Mouse (Mus musculus) G1E (cell line): ENCODE results near the gene Syt2. TPM values are rescaled to one million over a fixed set of nuclear protein-coding genes. Genes with fewer than 3 reads are reported as not detected.

Source experiments
- ATAC-seq: 2 replicates; pipeline ENCODE4 v1.8.0; 2016; ENCODE audit warnings: mild to moderate bottlenecking; ENCODE audit not compliant: insufficient number of reproducible peaks, poor library complexity, low FRiP score, severe bottlenecking; ENCODE audit errors: extremely low read depth
- DNase-seq: peaks from one replicate; pipeline ENCODE4 v3.0.0; 2012; ENCODE audit warnings: low spot score
- H3K27me3 ChIP-seq: 2 replicates; pipeline ENCODE4 v1.6.1; 2012; ENCODE audit warnings: mild to moderate bottlenecking, low read length, inconsistent platforms; ENCODE audit not compliant: insufficient read depth
- H3K36me3 ChIP-seq: replicated peaks from 2 replicates; pipeline ENCODE3; 2012; ENCODE audit warnings: mild to moderate bottlenecking, inconsistent platforms
- H3K4me1 ChIP-seq: 2 replicates; pipeline ENCODE4 v1.6.1; 2012; ENCODE audit warnings: low read depth, low read length, inconsistent platforms, mixed read lengths; ENCODE audit not compliant: insufficient read depth
- H3K4me3 ChIP-seq: 2 replicates; pipeline ENCODE4 v1.5.1; 2012; ENCODE audit warnings: low read depth, mild to moderate bottlenecking, inconsistent platforms, low read length, moderate library complexity, mixed read lengths
- H3K9me3 ChIP-seq: replicated peaks from 2 replicates; pipeline ENCODE4 v1.6.1; 2012; ENCODE audit warnings: inconsistent platforms
- CTCF ChIP-seq: IDR thresholded peaks from 2 replicates; pipeline ENCODE4 v1.5.1; 2012; ENCODE audit warnings: low read depth, low read length, inconsistent platforms, mixed read lengths
- GATA1 ChIP-seq: IDR thresholded peaks from 2 replicates; pipeline ENCODE4 v1.6.1; 2012; ENCODE audit warnings: borderline replicate concordance, low read length, inconsistent platforms, mixed read lengths
- GATA2 ChIP-seq: IDR thresholded peaks from 2 replicates; pipeline ENCODE4 v1.6.1; 2012; ENCODE audit warnings: low read depth, low read length, inconsistent platforms, borderline replicate concordance
- POLR2AphosphoS5 ChIP-seq: IDR thresholded peaks from 2 replicates; pipeline ENCODE4 v1.6.1; 2012; ENCODE audit warnings: low read depth, low read length, inconsistent platforms; ENCODE audit not compliant: insufficient replicate concordance
- TAL1 ChIP-seq: conservative IDR thresholded peaks from 2 replicates; pipeline ENCODE4 v1.6.1; 2012; ENCODE audit warnings: low read depth, low read length, inconsistent platforms, mixed read lengths
- polyA plus RNA-seq: library from polyadenylated mRNA; stranded (reverse); fragments of >175 nt; gene quantifications from 2 replicates; pipeline ENCODE4 v1.2.3, GENCODE M21; 2012
- total RNA-seq, 2 experiments: library from RNA; stranded (forward) in 1 of 2; stranded (reverse) in 1 of 2; fragments of 200-1000 nt in 1 of 2; fragments of >200 nt in 1 of 2; fragmentation: Nextera tagmentation in 1 of 2; gene quantifications; 2 replicates each; pipeline ENCODE4 v1.2.3; 2014 to 2017

Gene Syt2
- total and polyA plus RNA-seq, 3 experiments, result 0.66 TPM; not detected in 2

- Histone ChIP-seq H3K9me3 (no peaks in the 10 kb centered on the region), H3K27me3 (peaks cover 27% of the 10 kb centered on the region), H3K4me1 (no peaks in the 10 kb centered on the region), H3K4me3 (no peak overlapping the region), H3K36me3 (no peaks in the 10 kb centered on the region)
- ATAC-seq, result no peak
- no peak for TF ChIP-seq TAL1
- TF ChIP-seq CTCF, result no peak
- TF ChIP-seq GATA1, result no peak
- TF ChIP-seq POLR2AphosphoS5, result no peak
- no peak for TF ChIP-seq GATA2
- DNase-seq, result no peak
Observed at GRCm38 (mm10) chr1:134679445-134679844, 33.0 kb downstream of the Syt2 start.

- TF ChIP-seq GATA2, result no peak
- no peak for TF ChIP-seq TAL1
- no peak for TF ChIP-seq POLR2AphosphoS5
- TF ChIP-seq GATA1, result no peak
- TF ChIP-seq CTCF, result no peak
- Histone ChIP-seq H3K9me3 (no peaks in the 10 kb centered on the region), H3K4me1 (no peaks in the 10 kb centered on the region), H3K4me3 (no peak overlapping the region), H3K27me3 (peaks cover 23% of the 10 kb centered on the region), H3K36me3 (no peaks in the 10 kb centered on the region)
- DNase-seq, result no peak
- ATAC-seq, result no peak
Observed at GRCm38 (mm10) chr1:134680617-134681016, 34.1 kb downstream of the Syt2 start.

- Histone ChIP-seq H3K4me3 (no peak overlapping the region), H3K36me3 (no peaks in the 10 kb centered on the region), H3K9me3 (no peaks in the 10 kb centered on the region), H3K27me3 (peaks cover 18% of the 10 kb centered on the region; the same call in 1 of the 2 replicates), H3K4me1 (no peaks in the 10 kb centered on the region)
- TF ChIP-seq CTCF, result no peak
- TF ChIP-seq TAL1, result no peak
- TF ChIP-seq GATA1, result no peak
- TF ChIP-seq POLR2AphosphoS5, result no peak
- TF ChIP-seq GATA2, result no peak
- DNase-seq, result no peak
- ATAC-seq, result no peak
Observed at GRCm38 (mm10) chr1:134682460-134682859, 36.0 kb downstream of the Syt2 start.

GRCm38 (mm10) chr1:134686834-134687421, 40.5 kb downstream of the Syt2 start:
- TF ChIP-seq GATA1 (no peak), GATA2 (no peak), CTCF (no peak), POLR2AphosphoS5 (no peak), TAL1 (no peak)
- peaks cover 18% of the 10 kb centered on the region for H3K27me3 ChIP-seq
- no peak overlapping the region for H3K4me3 ChIP-seq

GRCm38 (mm10) chr1:134696302-134696701, 49.8 kb downstream of the Syt2 start:
- Histone ChIP-seq H3K36me3 (no peaks in the 10 kb centered on the region), H3K4me1 (no peaks in the 10 kb centered on the region), H3K9me3 (no peaks in the 10 kb centered on the region), H3K27me3 (peaks cover 49% of the 10 kb centered on the region), H3K4me3 (no peak overlapping the region)
- no peak for ATAC-seq
- TF ChIP-seq CTCF (no peak), GATA1 (no peak), TAL1 (no peak), POLR2AphosphoS5 (no peak), GATA2 (no peak)
- DNase-seq, result no peak

More at GRCm38 (mm10) chr1:134686834-134687421, 40.5 kb downstream of the Syt2 start:
- Histone ChIP-seq H3K4me1 (no peaks in the 10 kb centered on the region), H3K36me3 (no peaks in the 10 kb centered on the region), H3K9me3 (no peaks in the 10 kb centered on the region)
- ATAC-seq (no peak), DNase-seq (no peak)

GRCm38 (mm10) chr1:134697073-134697472, 50.6 kb downstream of the Syt2 start:
- Histone ChIP-seq H3K36me3 (no peaks in the 10 kb centered on the region), H3K4me3 (no peak overlapping the region), H3K9me3 (no peaks in the 10 kb centered on the region), H3K27me3 (peaks cover 49% of the 10 kb centered on the region), H3K4me1 (no peaks in the 10 kb centered on the region)
- DNase-seq (no peak), ATAC-seq (no peak)
- TF ChIP-seq CTCF (no peak), TAL1 (no peak)
